Mouse (Mus musculus): Measurements from ENCODE around the gene Senp8.

Gene Senp8

DNA sequence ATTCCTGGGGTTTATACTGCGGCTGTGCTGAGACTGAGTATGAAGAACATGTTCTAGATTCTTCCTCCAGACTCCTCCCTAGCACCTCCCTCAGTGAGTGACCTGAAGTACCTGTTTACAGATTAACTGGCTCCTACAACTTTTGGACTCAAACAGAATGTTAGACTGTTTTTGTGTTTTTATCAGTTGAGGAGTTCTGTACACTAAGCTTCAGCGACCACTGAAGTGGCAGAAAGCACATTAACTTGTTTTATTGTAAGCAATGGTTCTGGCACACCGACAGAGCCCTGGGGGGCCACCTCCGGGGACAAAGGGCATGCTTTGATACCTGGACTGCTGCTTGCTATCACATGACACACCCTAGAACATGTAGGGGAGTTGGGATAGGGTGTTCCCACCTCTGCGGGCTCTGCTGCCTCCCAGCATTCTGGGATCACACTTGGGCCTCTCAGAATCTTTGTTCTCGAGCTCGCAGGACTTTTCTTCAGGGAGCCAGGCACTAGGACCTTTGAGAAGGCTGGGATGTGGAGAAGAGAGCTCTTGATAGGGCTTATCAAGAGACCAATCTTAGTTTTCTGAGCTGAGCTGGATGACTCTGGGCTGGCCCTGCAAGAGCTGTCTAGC, 34.1 kb downstream of the Senp8 start:
- in situ Hi-C loops (cut with MboI, MseI), result no loop called here

DNA sequence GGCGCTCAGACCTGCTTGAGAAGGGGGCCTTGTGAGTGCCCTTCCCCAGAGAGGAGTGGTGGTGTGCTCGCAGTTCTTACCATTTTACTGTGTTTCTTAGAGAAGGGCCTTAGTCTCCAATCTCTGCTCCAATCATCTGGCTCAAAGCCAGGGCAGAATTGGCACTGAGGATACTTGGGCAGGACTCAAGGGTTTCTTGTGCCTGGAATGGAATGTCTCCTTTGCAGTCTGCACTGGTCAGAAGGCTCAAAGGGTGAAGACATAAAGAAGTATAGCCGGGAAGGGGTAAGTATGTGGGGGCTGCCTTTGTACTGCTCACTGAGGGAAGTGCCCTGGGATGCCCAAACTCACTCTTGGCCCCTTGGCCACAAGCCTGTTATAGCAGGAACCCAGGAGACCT, 41.3 kb downstream of the Senp8 start:
- in situ Hi-C loops (cut with MboI, MseI), result no loop called here

DNA sequence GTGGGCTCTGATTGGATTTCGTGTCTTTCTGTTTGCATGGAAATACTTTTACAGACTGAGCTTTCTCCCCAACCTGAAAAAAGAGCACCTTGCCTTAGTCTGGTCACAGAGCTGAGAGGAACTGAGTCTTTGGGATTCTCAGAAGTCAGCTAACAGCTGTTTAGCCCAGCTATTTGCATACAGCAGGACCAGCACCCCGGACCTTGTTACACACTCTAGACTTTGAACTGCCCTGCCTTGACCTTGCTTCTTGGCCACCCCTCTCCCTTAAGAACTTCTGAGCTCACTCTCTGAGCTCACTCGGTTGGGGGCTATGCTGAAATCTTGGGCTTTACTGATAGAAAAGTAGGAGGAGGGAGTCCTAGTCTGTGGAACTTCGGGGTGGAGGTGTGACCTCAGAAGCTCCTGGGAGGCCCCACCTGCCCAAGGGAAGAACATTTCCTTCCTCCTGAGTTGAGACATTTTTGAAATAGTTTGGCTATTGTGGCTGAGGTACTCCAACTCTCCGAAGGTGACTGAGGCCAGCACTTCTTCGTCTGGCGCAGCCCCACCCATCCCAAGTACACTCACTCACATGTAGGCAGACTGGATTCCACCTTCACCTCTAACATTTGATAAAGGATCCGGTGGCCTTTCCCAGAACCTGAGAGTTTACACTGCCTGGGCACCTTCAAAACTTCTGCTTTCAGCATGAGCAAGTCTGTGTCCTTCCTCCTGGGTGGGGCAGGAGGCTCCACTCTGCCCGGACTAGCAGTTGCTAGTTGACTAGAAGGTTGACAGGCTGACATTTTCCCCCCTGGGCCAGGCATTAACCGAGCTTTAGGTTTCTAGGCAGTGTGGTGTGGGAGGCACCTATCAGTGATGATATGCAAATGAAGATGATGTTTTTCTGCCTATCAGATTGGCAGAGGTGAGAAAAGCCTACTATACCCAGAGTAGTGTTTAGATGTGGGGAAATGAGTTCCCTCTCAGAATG, 43.4 kb downstream of the Senp8 start:
- in situ Hi-C loops (cut with MboI, MseI), result no loop called here

DNA sequence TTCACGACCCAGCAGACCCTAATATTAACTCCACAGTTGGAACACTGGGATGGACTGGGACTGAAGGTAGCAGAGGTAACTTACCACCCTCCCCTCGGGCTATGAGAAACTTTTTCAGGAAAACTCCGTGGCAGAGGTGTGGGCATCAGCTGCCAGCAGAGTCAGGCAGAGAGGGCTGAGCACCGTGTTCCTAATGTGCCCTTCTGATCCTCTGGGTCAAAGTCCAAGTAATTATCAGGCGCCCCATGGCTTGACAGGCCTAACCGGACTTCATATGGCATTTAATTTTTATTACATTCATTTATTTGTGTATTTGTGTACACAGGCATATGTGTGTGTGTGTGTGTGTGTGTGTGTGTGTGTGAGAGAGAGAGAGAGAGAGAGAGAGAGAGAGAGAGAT, 47.4 kb downstream of the Senp8 start:
- in situ Hi-C loops (cut with MboI, MseI), result no loop called here

DNA sequence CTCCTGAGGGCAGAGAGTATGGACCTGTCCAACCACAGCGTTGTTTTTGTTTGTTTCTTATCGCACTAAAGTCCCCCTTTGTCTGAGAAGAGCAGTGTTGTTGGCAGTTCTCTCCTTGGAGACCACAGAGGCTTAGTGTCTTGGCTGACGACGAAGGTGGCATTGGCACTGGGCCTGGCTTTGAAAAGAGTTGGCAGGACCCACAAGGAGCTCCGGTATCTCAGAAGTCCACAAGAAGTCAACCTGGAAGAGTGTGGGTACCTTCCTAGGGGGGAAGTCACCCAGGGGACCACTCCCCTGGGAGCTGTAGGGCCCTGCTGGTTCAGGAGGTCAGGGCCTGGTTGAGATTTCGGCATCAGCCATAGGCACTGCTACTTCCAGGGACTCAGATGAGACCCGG, 49.4 kb downstream of the Senp8 start:
- in situ Hi-C loops (cut with MboI, MseI), result no loop called here

DNA sequence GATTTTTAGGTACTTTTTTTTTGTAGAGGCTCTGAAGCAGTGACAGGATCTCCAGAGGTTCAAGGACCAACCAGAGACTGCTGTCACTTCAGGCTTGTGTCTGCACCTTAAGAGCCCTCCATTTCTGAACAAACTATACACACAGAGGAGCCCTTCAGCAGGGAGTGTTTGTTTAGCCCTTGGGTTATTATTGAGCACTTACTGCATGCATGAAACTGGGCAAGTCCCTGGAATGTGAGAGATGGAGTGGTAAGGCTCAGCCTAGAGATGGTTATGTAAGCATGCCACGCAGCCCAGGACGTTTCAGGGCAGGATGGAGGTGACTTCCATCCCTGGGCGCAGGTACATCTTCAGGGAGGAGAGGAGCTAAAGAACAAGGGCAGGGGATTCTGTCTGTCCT, 54.1 kb downstream of the Senp8 start:
- in situ Hi-C loops (cut with MboI, MseI), result no loop called here

DNA sequence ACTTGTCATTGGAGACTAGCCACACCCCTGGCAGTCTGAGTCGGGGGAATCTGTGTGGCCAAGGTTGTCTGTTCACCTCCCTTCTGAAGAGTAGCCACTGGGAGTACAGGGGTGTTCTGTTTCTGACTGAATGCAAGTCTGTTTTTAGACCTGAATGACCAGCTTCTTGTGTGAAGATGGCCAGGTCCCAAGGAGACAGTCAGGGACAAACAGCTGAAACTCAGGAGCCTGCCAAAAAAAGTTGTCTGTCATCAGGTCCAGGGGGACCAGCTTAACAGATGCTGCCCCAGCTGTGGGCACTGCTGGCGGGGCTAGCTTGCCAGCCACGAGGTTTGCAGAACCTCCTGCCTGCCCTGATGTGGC, 55.1 kb downstream of the Senp8 start:
- in situ Hi-C loops (cut with MboI, MseI), result no loop called here

DNA sequence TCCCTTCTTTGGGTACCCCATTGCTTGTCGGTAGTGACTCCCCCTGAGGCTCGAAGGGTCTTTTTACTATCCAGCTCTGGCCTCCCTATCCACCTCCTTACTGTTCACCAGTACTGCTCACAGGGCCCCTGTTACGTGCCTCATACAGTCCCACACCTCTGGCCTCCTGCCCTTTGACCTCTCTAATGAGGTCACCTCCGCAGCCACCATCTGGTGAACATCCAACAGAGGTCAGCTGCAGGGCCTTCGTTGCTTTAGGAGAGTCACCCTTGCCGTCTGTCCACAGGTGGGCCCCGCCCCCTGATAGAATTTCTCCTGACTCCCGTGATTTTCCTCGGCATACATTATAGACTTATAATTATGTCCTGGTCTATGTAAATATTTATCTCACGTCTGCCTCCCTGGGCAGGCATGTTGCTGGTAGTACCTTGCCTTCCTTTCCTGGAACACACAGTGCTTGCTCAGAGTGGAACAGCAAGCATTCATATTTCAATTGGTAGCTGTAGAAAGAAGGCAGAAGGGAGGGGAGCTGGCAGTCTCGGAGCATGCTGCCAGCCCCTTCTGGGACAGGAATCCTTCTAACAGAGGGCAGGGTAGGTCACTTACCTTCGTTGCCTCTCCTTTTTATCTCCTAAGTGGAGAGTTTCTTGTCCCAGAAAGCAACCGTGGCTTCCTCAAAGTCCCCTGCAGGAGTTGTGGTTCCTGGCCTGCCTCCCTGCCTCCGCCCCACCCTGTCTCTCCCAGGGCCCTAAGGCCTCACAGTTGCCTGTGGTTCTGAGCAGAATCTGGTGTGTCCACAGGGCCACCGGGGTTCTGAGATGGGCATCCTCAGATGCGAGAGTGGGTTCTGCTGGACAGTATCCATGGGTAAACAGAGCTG, 55.7 kb downstream of the Senp8 start:
- in situ Hi-C loops (cut with MboI, MseI), result no loop called here

DNA sequence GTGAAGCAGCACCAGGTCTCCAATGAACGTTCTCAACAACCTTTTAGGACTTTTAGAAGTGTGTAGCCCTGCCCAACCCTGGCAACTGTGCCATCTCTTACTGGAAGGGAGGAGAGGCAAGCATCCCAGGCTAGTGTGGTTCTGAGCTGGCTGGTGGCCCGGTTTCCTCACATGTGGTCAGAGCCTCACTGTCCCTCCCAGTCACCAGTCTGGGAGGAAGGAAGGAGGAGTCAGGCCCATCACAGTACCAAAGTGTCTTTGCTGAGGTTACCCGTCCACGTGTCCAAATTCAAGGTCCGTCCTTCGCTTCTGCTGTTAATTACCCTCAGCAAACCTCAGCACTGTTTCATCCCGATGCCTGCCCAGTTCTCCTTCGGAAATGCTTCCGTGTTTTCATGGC, 58.4 kb downstream of the Senp8 start:
- in situ Hi-C loops (cut with MboI, MseI), result no loop called here

DNA sequence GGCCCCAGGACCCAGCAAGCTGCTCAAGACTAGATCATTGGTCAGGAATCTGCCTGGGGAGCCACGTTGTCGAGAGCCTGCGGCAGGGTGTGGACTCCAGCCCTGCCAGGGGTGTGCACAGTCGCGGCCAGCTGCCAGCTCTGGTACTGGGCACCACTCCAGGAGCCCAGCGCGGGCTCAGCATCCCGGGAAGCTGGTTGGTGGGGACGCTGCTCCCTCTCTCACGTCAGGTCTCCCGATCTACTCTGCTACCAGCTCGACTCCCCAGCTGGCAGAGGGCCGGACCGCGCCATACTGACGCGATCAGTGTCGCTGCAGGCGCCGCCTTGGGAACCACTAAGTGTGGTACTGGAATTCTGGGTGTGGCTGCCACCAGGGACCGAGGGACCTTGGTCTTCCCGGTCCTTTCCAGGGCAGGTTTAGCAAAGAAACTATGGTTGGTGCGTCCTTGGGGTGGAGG, 58.8 kb downstream of the Senp8 start:
- in situ Hi-C loops (cut with MboI, MseI), result no loop called here

DNA sequence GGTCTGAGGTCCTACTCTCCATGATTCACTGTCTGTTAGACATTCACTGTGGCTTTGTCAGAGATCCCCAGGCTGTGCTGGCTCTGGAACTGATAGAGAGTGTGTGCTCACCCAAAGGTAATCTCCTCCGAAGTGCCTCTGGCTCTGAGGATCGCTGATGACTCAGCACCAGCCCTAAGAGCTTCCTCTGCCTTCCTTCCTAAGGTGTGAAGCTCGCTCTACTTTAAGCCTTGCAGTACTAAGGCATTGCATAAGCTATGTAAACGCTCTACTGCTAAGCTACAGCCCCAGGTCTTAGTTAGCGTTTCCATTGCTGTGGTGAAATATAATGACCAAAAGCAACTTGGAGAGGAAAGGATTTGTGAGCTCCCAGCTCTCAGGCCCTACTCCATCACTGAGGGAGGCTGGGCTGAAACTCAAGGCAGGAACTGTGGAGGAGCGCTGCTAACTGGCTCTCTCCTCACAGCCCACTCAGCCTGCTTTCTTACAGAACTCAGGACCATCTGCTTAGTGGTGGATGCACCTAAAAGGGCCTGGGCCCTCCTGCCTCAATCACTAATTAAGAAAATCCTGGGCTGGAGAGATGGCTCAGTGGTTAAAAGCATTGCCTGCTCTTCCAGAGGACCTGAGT, 63.0 kb downstream of the Senp8 start:
- in situ Hi-C loops (cut with MboI, MseI), result no loop called here

All from regulatory T cell (primary cell).